ENCODE assay signal across 24 mouse cellular contexts in the genomic region with DNA sequence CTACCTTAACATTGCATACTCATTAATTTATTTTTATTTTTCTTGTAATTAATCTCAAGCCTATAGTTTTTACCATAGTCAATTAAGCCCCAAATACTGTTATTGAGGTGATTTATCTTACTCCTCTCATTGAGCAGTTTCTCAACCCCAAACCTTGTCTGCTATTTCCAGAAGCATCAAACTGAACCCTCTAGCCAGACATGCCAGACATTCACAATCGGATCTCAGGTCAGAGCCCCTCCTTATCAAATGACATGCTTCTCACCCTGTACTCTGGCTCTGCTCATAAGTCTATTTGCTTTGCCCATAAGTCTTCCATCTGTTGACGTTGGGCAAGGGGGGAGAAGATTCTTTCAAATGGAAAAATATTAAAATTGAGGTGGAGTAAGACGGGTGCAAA.
"Had no signal": no experiment of that assay in that cellular context is flagged by ENCODE, and none has a peak within 500 bp of the region (broad histone marks: within the 10 kb centered on the region; RNA-seq: fewer than 3 reads in every experiment).

No protein-coding gene starts in this region.

- H3K4me1 ChIP-seq: heart, embryonic 15.5 days; hindbrain, embryonic 13.5 days; hindbrain, embryonic 15.5 days; limb, embryonic 12.5 days; limb, embryonic 15.5 days; liver, embryonic 12.5 days had no signal

- H3K4me2 ChIP-seq: heart, embryonic 11.5 days; heart, embryonic 13.5 days; heart, embryonic 15.5 days; hindbrain, embryonic 13.5 days; hindbrain, embryonic 15.5 days; limb, embryonic 12.5 days; limb, embryonic 15.5 days; liver, embryonic 12.5 days had no signal

- DNase-seq: gastrocnemius, postnatal 14 days; gastrocnemius, postnatal 36 days; heart, adult 11 months; heart, adult 2 months; heart, postnatal 14 days; heart, postnatal 36 days; kidney, adult 11 months; kidney, adult 9 months; kidney, postnatal 10 days; kidney, postnatal 25 days; layer of hippocampus, adult 9-11 months; layer of hippocampus, postnatal 36 days; left cerebral cortex, postnatal 4 days had no signal

- H3K27me3 ChIP-seq: heart, embryonic 13.5 days; heart, embryonic 15.5 days; hindbrain, embryonic 13.5 days; hindbrain, embryonic 15.5 days; limb, embryonic 12.5 days; limb, embryonic 15.5 days; liver, embryonic 12.5 days had no signal

- H3K4me3 ChIP-seq: heart, adult 2 months; heart, embryonic 13.5 days; heart, embryonic 15.5 days; hindbrain, embryonic 13.5 days; hindbrain, embryonic 15.5 days; limb, embryonic 12.5 days; limb, embryonic 15.5 days; liver, embryonic 12.5 days had no signal

- H3K9ac ChIP-seq: heart, embryonic 13.5 days; heart, embryonic 15.5 days; hindbrain, embryonic 13.5 days; hindbrain, embryonic 15.5 days; limb, embryonic 12.5 days; limb, embryonic 15.5 days; liver, embryonic 12.5 days; liver, embryonic 14.5 days had no signal

- H3K36me3 ChIP-seq: heart, embryonic 13.5 days; heart, embryonic 15.5 days; hindbrain, embryonic 13.5 days; hindbrain, embryonic 15.5 days; limb, embryonic 12.5 days; limb, embryonic 15.5 days; liver, embryonic 12.5 days had no signal

- H3K9me3 ChIP-seq: heart, embryonic 13.5 days; heart, embryonic 15.5 days; hindbrain, embryonic 13.5 days; hindbrain, embryonic 15.5 days; limb, embryonic 12.5 days; limb, embryonic 15.5 days; liver, embryonic 12.5 days had no signal

- ATAC-seq: hindbrain, postnatal 0 days; intestine, embryonic 16.5 days; liver, embryonic 12.5 days had no signal

- H3K27ac ChIP-seq: heart, adult 2 months; heart, embryonic 13.5 days; heart, embryonic 15.5 days; hindbrain, embryonic 13.5 days; hindbrain, embryonic 15.5 days; hindbrain, postnatal 0 days; limb, embryonic 12.5 days; liver, embryonic 12.5 days; liver, embryonic 14.5 days had no signal
